In genomic region chr2:180678609-180679140, GRCm38 (mm10) we compare ENCODE assay signal across 8 mouse cellular contexts. TPM values are rescaled to one million over a fixed set of nuclear protein-coding genes. Genes with fewer than 3 reads are reported as not detected.
A peak's percentile ranks its signal among the peaks of the same experiment; 100 is the strongest.
DNase-seq lines count a peak whose midpoint lies in the region; ATAC-seq and TF ChIP-seq lines count a peak whose summit lies in the region.

No protein-coding gene starts in this region.

- no peak overlapping the region for H3K9ac ChIP-seq in midbrain, embryonic 14.5 days (replicated peaks; ENCODE audit: low read length)

- 13% methylated on average over 4 of the region's 4 CpGs for WGBS in kidney, adult 2 months
- WGBS in limb, embryonic 10.5 days: 27% methylated on average over 4 of the region's 4 CpGs
- 22% methylated on average over 4 of the region's 4 CpGs for WGBS in midbrain, embryonic 14.5 days
- 13% methylated on average over 4 of the region's 4 CpGs for WGBS in spleen, adult 2 months

- TF ChIP-seq POLR2A in kidney, adult 2 months (IDR thresholded peaks at IDR 0.05; ENCODE audit: low read depth, low read length): no peak
- no peak for TF ChIP-seq POLR2A in spleen, adult 2 months (IDR thresholded peaks at IDR 0.05; ENCODE audit: low read depth, low read length)

- H3K36me3 ChIP-seq in kidney, adult 2 months (ENCODE audit: control insufficient read depth, insufficient read depth, low read length): peaks cover 5% of the 10 kb centered on the region
- peaks cover 62% of the 10 kb centered on the region for H3K36me3 ChIP-seq in limb, embryonic 10.5 days
- H3K36me3 ChIP-seq in midbrain, embryonic 14.5 days (ENCODE audit: control insufficient read depth, insufficient read depth, low read length): peaks cover 57% of the 10 kb centered on the region
- peaks cover 25% of the 10 kb centered on the region for H3K36me3 ChIP-seq in spleen, adult 2 months (ENCODE audit: control insufficient read depth, insufficient read depth, low read length)

- H3K4me1 ChIP-seq in kidney, adult 2 months (ENCODE audit: control insufficient read depth, insufficient read depth, low read length): no peaks in the 10 kb centered on the region
- no peaks in the 10 kb centered on the region for H3K4me1 ChIP-seq in limb, embryonic 10.5 days
- H3K4me1 ChIP-seq in midbrain, embryonic 14.5 days (ENCODE audit: control insufficient read depth, insufficient read depth, low read length): no peaks in the 10 kb centered on the region
- H3K4me1 ChIP-seq in spleen, adult 2 months (ENCODE audit: control insufficient read depth, insufficient read depth, insufficient read length): no peaks in the 10 kb centered on the region

- H3K9me3 ChIP-seq in limb, embryonic 10.5 days (replicated peaks): no peaks in the 10 kb centered on the region
- no peaks in the 10 kb centered on the region for H3K9me3 ChIP-seq in midbrain, embryonic 14.5 days (ENCODE audit: control insufficient read depth, low read length)

- H3K4me2 ChIP-seq in midbrain, embryonic 14.5 days (ENCODE audit: low read length): no peak overlapping the region

- H3K27me3 ChIP-seq in kidney, adult 2 months (replicated peaks; ENCODE audit: control insufficient read depth, insufficient read depth, low read length): no peaks in the 10 kb centered on the region
- no peaks in the 10 kb centered on the region for H3K27me3 ChIP-seq in limb, embryonic 10.5 days (ENCODE audit: low read depth, poor library complexity, severe bottlenecking)
- H3K27me3 ChIP-seq in midbrain, embryonic 14.5 days (ENCODE audit: control insufficient read depth, insufficient read depth, low read length): no peaks in the 10 kb centered on the region
- H3K27me3 ChIP-seq in spleen, adult 2 months (ENCODE audit: control insufficient read depth, insufficient read depth, low read length): no peaks in the 10 kb centered on the region

- H3K27ac ChIP-seq in kidney, adult 2 months (ENCODE audit: insufficient read depth, low read depth, low read length): no peak overlapping the region
- no peak overlapping the region for H3K27ac ChIP-seq in limb, embryonic 10.5 days
- H3K27ac ChIP-seq in midbrain, embryonic 14.5 days (replicated peaks; ENCODE audit: low read depth, low read length): no peak overlapping the region
- H3K27ac ChIP-seq in spleen, adult 2 months (ENCODE audit: insufficient read depth, low read length): no peak overlapping the region

- H3K4me3 ChIP-seq in kidney, adult 2 months (ENCODE audit: insufficient read depth, low read depth, low read length): no peak overlapping the region
- H3K4me3 ChIP-seq in limb, embryonic 10.5 days: no peak overlapping the region
- H3K4me3 ChIP-seq in midbrain, embryonic 14.5 days (replicated peaks; ENCODE audit: low read depth, low read length): no peak overlapping the region
- no peak overlapping the region for H3K4me3 ChIP-seq in spleen, adult 2 months (ENCODE audit: extremely low read depth, insufficient read depth, insufficient read length)

- peak; percentile 65 for TF ChIP-seq CTCF in kidney, adult 2 months (conservative IDR thresholded peaks at IDR 0.05; ENCODE audit: insufficient read depth, insufficient read length, low read depth, low read length)
- TF ChIP-seq CTCF in spleen, adult 2 months (IDR thresholded peaks at IDR 0.05; ENCODE audit: extremely low read depth, insufficient read depth, insufficient read length, insufficient replicate concordance): peak; percentile 51; the same call in 1 of the 2 replicates

- ATAC-seq in midbrain, embryonic 14.5 days (ENCODE audit: low FRiP score, low TSS enrichment): no peak; the same call in 1 of the 2 replicates

- peak; percentile 62 for DNase-seq in urinary bladder, postnatal 14 days (ENCODE audit: low spot score)
- no peak for DNase-seq in urinary bladder, postnatal 10 days (ENCODE audit: low spot score)
- DNase-seq in embryo, embryonic 10.5 days (ENCODE audit: low spot score): peak; percentile 79
- peak; percentile 45 for DNase-seq in gastrocnemius, postnatal 25 days
- peak; percentile 78 for DNase-seq in kidney, adult 2 months
- peak; percentile 53 for DNase-seq in limb, embryonic 10.5 days (ENCODE audit: low spot score)
- DNase-seq in midbrain, embryonic 14.5 days: peak; percentile 83
- DNase-seq in spleen, adult 2 months (ENCODE audit: low read depth in 1 of 2, low spot score in 2 of 2): peak; percentile 58 to 71

RNA-seq across cellular contexts. Expression of gene Dido1, which starts 31.1 kb away (rescaled TPM):
- total RNA-seq in gastrocnemius, postnatal 25 days (2021): 10 to 100 TPM; 14.6 to 16.2 TPM
- polyA plus RNA-seq in kidney, adult 2 months (2012; rRNA removed): 13.2 and 13.4 TPM in 2 replicates
- 33.7 and 40.0 TPM in 2 replicates for polyA plus RNA-seq in limb, embryonic 10.5 days (2016; fragmentation: Nextera tagmentation; extraction: Ambion mirVana)
- 31.2 and 38.1 TPM in 2 replicates for polyA plus RNA-seq in midbrain, embryonic 14.5 days (2014; fragmentation: Nextera tagmentation; extraction: Ambion mirVana)
- 11.4 and 12.5 TPM in 2 replicates for polyA plus RNA-seq in spleen, adult 2 months (2012; rRNA removed)

RNA-seq across cellular contexts. Expression of gene Gid8, which starts 31.2 kb away (rescaled TPM):
- 10 to 100 TPM; 31.8 to 34.4 TPM for total RNA-seq in gastrocnemius, postnatal 25 days (2021)
- 33.3 and 35.4 TPM in 2 replicates for polyA plus RNA-seq in kidney, adult 2 months (2012; rRNA removed)
- polyA plus RNA-seq in limb, embryonic 10.5 days (2016; fragmentation: Nextera tagmentation; extraction: Ambion mirVana): 44.8 and 53.4 TPM in 2 replicates
- 51.8 and 64.9 TPM in 2 replicates for polyA plus RNA-seq in midbrain, embryonic 14.5 days (2014; fragmentation: Nextera tagmentation; extraction: Ambion mirVana)
- 21.1 and 22.8 TPM in 2 replicates for polyA plus RNA-seq in spleen, adult 2 months (2012; rRNA removed)

RNA-seq across cellular contexts. Expression of gene Tcfl5, which starts 36.2 kb away (rescaled TPM):
- total RNA-seq in gastrocnemius, postnatal 25 days (2021): under 1 TPM in 1 of 2 experiments, not detected in 1; 0.18 TPM
- 0.04 and 0.05 TPM in 2 replicates for polyA plus RNA-seq in kidney, adult 2 months (2012; rRNA removed)
- 0.16 and 0.19 TPM in 2 replicates for polyA plus RNA-seq in limb, embryonic 10.5 days (2016; fragmentation: Nextera tagmentation; extraction: Ambion mirVana)
- polyA plus RNA-seq in midbrain, embryonic 14.5 days (2014; fragmentation: Nextera tagmentation; extraction: Ambion mirVana): 0.42 and 0.53 TPM in 2 replicates
- polyA plus RNA-seq in spleen, adult 2 months (2012; rRNA removed): not detected in 2 replicates

RNA-seq across cellular contexts. Expression of gene Slc17a9, which starts 46.4 kb away (rescaled TPM):
- total RNA-seq in gastrocnemius, postnatal 25 days (2021): under 1 TPM; 0.20 to 0.48 TPM
- polyA plus RNA-seq in kidney, adult 2 months (2012; rRNA removed): 1.9 and 3.0 TPM in 2 replicates
- 0.38 and 0.73 TPM in 2 replicates for polyA plus RNA-seq in limb, embryonic 10.5 days (2016; fragmentation: Nextera tagmentation; extraction: Ambion mirVana)
- polyA plus RNA-seq in midbrain, embryonic 14.5 days (2014; fragmentation: Nextera tagmentation; extraction: Ambion mirVana): 0.12 TPM in 1 of 2 replicates, not detected in the other
- polyA plus RNA-seq in spleen, adult 2 months (2012; rRNA removed): 43.9 and 48.1 TPM in 2 replicates
